In the genomic region with DNA sequence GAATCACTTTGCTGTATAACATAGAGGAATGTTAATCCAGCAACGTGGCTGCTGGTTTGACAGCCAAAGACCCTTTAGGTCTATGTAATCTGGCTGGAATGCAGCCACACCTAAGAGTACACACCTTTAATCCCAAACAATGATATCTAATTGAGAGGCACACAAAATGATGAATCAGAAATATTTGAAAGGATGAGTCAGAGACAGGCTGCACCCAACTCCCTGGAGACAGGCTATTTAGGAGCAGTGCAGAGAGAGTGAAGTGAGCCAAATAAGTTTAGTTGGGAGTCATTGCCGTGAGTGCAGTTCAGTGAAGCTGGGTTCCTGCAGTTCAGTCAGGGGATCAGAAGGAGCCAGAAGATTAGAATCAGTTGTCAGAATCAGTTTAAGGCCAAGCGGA, we compare ENCODE assay signal across 28 mouse cellular contexts.
DNase-seq lines count a peak whose midpoint lies in the region; ATAC-seq and TF ChIP-seq lines count a peak whose summit lies in the region.
"Had no signal": no experiment of that assay in that cellular context is flagged by ENCODE, and none has a peak within 500 bp of the region (broad histone marks: within the 10 kb centered on the region; RNA-seq: fewer than 3 reads in every experiment).

No protein-coding gene starts in this region.

- H3ac ChIP-seq in myocyte (ENCODE audit: control insufficient read depth, insufficient read length) = no peak overlapping the region

- no peaks in the 10 kb centered on the region for H3K4me1 ChIP-seq in embryonic facial prominence, embryonic 14.5 days (ENCODE audit: control insufficient read depth, insufficient read depth, low read length)
- no peaks in the 10 kb centered on the region for H3K4me1 ChIP-seq in embryonic facial prominence, embryonic 10.5 days
- H3K4me1 ChIP-seq: embryonic facial prominence, embryonic 15.5 days; heart, embryonic 12.5 days; heart, embryonic 15.5 days; hindbrain, embryonic 10.5 days; hindbrain, embryonic 13.5 days; intestine, embryonic 15.5 days had no signal

- no peaks in the 10 kb centered on the region for H3K79me2 ChIP-seq in myocyte (ENCODE audit: control insufficient read depth, insufficient read depth)

- ATAC-seq in embryonic facial prominence, embryonic 14.5 days (ENCODE audit: low read depth) = no peak
- ATAC-seq: activated CD4-positive, CD25-positive, alpha-beta regulatory T cell, adult 4 months; forebrain, embryonic 14.5 days; forebrain, postnatal 0 days; hindbrain, embryonic 16.5 days; intestine, embryonic 15.5 days had no signal

- H3K27ac ChIP-seq in embryonic facial prominence, embryonic 14.5 days (replicated peaks; ENCODE audit: low read depth, low read length) = no peak overlapping the region
- H3K27ac ChIP-seq in embryonic facial prominence, embryonic 10.5 days (replicated peaks) = no peak overlapping the region
- H3K27ac ChIP-seq: embryonic facial prominence, embryonic 15.5 days; heart, embryonic 15.5 days; hindbrain, embryonic 10.5 days; hindbrain, embryonic 13.5 days; intestine, embryonic 15.5 days had no signal

- no peaks in the 10 kb centered on the region for H3K9me3 ChIP-seq in embryonic facial prominence, embryonic 14.5 days (ENCODE audit: control insufficient read depth, low read length)
- H3K9me3 ChIP-seq in embryonic facial prominence, embryonic 10.5 days = no peaks in the 10 kb centered on the region
- H3K9me3 ChIP-seq: embryonic facial prominence, embryonic 15.5 days; heart, embryonic 12.5 days; heart, embryonic 15.5 days; hindbrain, embryonic 10.5 days; hindbrain, embryonic 13.5 days; intestine, embryonic 15.5 days had no signal

- no peak for TF ChIP-seq POLR2A in myocyte (IDR thresholded peaks at IDR 0.05; ENCODE audit: insufficient read length, low read depth)

- H3K27me3 ChIP-seq in embryonic facial prominence, embryonic 14.5 days (replicated peaks; ENCODE audit: control insufficient read depth, insufficient read depth, low read length) = no peaks in the 10 kb centered on the region
- no peaks in the 10 kb centered on the region for H3K27me3 ChIP-seq in embryonic facial prominence, embryonic 10.5 days (replicated peaks; ENCODE audit: low read depth, poor library complexity, severe bottlenecking)
- H3K27me3 ChIP-seq in myocyte (ENCODE audit: control insufficient read depth, insufficient read depth, insufficient read length) = no peaks in the 10 kb centered on the region
- H3K27me3 ChIP-seq: embryonic facial prominence, embryonic 15.5 days; heart, embryonic 12.5 days; heart, embryonic 15.5 days; hindbrain, embryonic 13.5 days; intestine, embryonic 15.5 days had no signal

- H3K9ac ChIP-seq in embryonic facial prominence, embryonic 14.5 days (ENCODE audit: low read depth, low read length) = no peak overlapping the region
- H3K9ac ChIP-seq: embryonic facial prominence, embryonic 15.5 days; forebrain, postnatal 0 days; heart, embryonic 12.5 days; heart, embryonic 15.5 days; hindbrain, embryonic 13.5 days; intestine, embryonic 15.5 days had no signal

- DNase-seq in embryonic facial prominence, embryonic 14.5 days (ENCODE audit: low spot score) = peak; percentile 20
- DNase-seq in embryonic facial prominence, embryonic 10.5 days (ENCODE audit: low spot score) = no peak
- peak; percentile 16 for DNase-seq in NIH3T3 (ENCODE audit: low read depth)
- DNase-seq in right cerebral cortex, postnatal 14 days = no peak
- DNase-seq in left cerebral cortex, adult 18-20 months (ENCODE audit: low spot score in 2 of 2) = no peak
- DNase-seq: adrenal gland, adult 8-10 months; adrenal gland, postnatal 36 days; cerebellum, adult 11 months; cerebellum, adult 2 months; cerebellum, adult 9-11 months; cerebellum, postnatal 25 days; embryo, embryonic 11 days; forebrain, postnatal 0 days; gastrocnemius, postnatal 25 days; heart, adult 18-20 months; heart, postnatal 10 days; heart, postnatal 36 days; kidney, adult 11 months had no signal

- no peaks in the 10 kb centered on the region for H3K36me3 ChIP-seq in embryonic facial prominence, embryonic 14.5 days (ENCODE audit: control insufficient read depth, insufficient read depth, low read length)
- no peaks in the 10 kb centered on the region for H3K36me3 ChIP-seq in embryonic facial prominence, embryonic 10.5 days (replicated peaks)
- H3K36me3 ChIP-seq in myocyte (ENCODE audit: control insufficient read depth, insufficient read depth) = no peaks in the 10 kb centered on the region
- H3K36me3 ChIP-seq: embryonic facial prominence, embryonic 15.5 days; heart, embryonic 12.5 days; heart, embryonic 15.5 days; hindbrain, embryonic 10.5 days; hindbrain, embryonic 13.5 days; intestine, embryonic 15.5 days had no signal

- H3K4me2 ChIP-seq in embryonic facial prominence, embryonic 14.5 days (ENCODE audit: low read depth, low read length) = no peak overlapping the region
- H3K4me2 ChIP-seq in myocyte (ENCODE audit: low read depth) = peak overlapping the region; percentile 28
- H3K4me2 ChIP-seq: embryonic facial prominence, embryonic 15.5 days; heart, embryonic 12.5 days; heart, embryonic 15.5 days; hindbrain, embryonic 13.5 days; intestine, embryonic 15.5 days had no signal

- 52% methylated on average over 3 of the region's 3 CpGs for WGBS in embryonic facial prominence, embryonic 14.5 days
- WGBS in embryonic facial prominence, embryonic 10.5 days = 70% methylated on average over 3 of the region's 3 CpGs

- no peak overlapping the region for H3K4me3 ChIP-seq in embryonic facial prominence, embryonic 14.5 days (ENCODE audit: low read depth, low read length)
- H3K4me3 ChIP-seq in embryonic facial prominence, embryonic 10.5 days = no peak overlapping the region
- no peak overlapping the region for H3K4me3 ChIP-seq in myocyte
- H3K4me3 ChIP-seq: embryonic facial prominence, embryonic 15.5 days; heart, embryonic 12.5 days; heart, embryonic 15.5 days; hindbrain, embryonic 10.5 days; hindbrain, embryonic 13.5 days; intestine, embryonic 15.5 days had no signal

TF ChIP-seq in myocyte, 11 proteins besides CTCF, POLR2A, EP300 and RAD21:
- no peak for TF ChIP-seq TCF3 (IDR thresholded peaks at IDR 0.05; ENCODE audit: insufficient read length, low read depth)
- TF ChIP-seq REST (IDR thresholded peaks at IDR 0.05; ENCODE audit: insufficient read depth, insufficient read length) = no peak
- TF ChIP-seq MYOG (IDR thresholded peaks at IDR 0.05; ENCODE audit: control insufficient read depth in 1 of 3, insufficient read depth in 1 of 3, insufficient read length in 2 of 3, low read depth in 2 of 3) = no peak
- TF ChIP-seq MAX (IDR thresholded peaks at IDR 0.05; ENCODE audit: low read depth) = no peak
- TF ChIP-seq MYOD1 (IDR thresholded peaks at IDR 0.05; ENCODE audit: control insufficient read depth in 1 of 3, insufficient read length in 2 of 3, low read depth in 2 of 3) = no peak
- no peak for TF ChIP-seq SRF (IDR thresholded peaks at IDR 0.05; ENCODE audit: control insufficient read depth, insufficient read length, low read depth)
- no peak for TF ChIP-seq TCF12 (IDR thresholded peaks at IDR 0.05; ENCODE audit: insufficient read depth, poor library complexity, severe bottlenecking)
- no peak for TF ChIP-seq POLR2AphosphoS2 (IDR thresholded peaks at IDR 0.05; ENCODE audit: insufficient read length, low read depth)
- no peak for TF ChIP-seq CEBPB (IDR thresholded peaks at IDR 0.05; ENCODE audit: insufficient read depth, poor library complexity, severe bottlenecking)
- no peak for TF ChIP-seq USF1 (IDR thresholded peaks at IDR 0.05; ENCODE audit: low read depth)
- no peak for TF ChIP-seq E2F4 (IDR thresholded peaks at IDR 0.05; ENCODE audit: insufficient read depth)

Comparison
In these comparisons a context has a peak if more than half of its experiments do, and no peak if none do; other contexts are left out.
1. DNase-seq: peak in embryonic facial prominence, embryonic 14.5 days (single experiment) and NIH3T3 (single experiment); none in embryonic facial prominence, embryonic 10.5 days (single experiment), right cerebral cortex, postnatal 14 days (single experiment) and left cerebral cortex, adult 18-20 months (0 of 2).